Mouse (Mus musculus) cerebral cortex, adult 2 months (tissue): Measurements from ENCODE around the gene Gm5796.

Source experiments
- WGBS: fragments of 180-500 bp; shearing (Covaris S2); methylation state at CpG from one replicate; pipeline ENCODE4 v1.1.7; 2018; 5-methylcytosine and 5-hydroxymethylcytosine counted together

Gene Gm5796

GRCm38 (mm10) chr14:4023641-4024040 lies at the start of gene Gm5796:
Gm5796 (plus strand) TSS chr14:4023941.
- WGBS = 91% methylated on average over 1 of the region's 3 CpGs

- whole genome bisulfite sequencing = 86% methylated on average over 1 of the region's 3 CpGs
Observed at GRCm38 (mm10) chr14:3998094-3998493, 25.6 kb upstream of the Gm5796 start, which contains the start of gene Gm3099. Gm3099 (plus strand) TSS chr14:3998394.

GRCm38 (mm10) chr14:4083820-4084219 lies 60.1 kb downstream of the Gm5796 start, which contains the start of gene Gm3115:
Gm3115 (plus strand) TSS chr14:4084120.
- 68% methylated on average over 3 of the region's 3 CpGs for WGBS
